Mouse (Mus musculus) liver, postnatal 0 days (tissue): ENCODE results near the gene Tmem82.

ENCODE experiments used
- CTCF ChIP-seq: sonication (generic); IDR thresholded peaks from 2 replicates; pipeline ENCODE4 v1.5.1; 2016; ENCODE audit warnings: antibody characterized with exemption, low read depth
- EP300 ChIP-seq: IDR thresholded peaks from 2 replicates; pipeline ENCODE4 v1.6.1; 2016; ENCODE audit warnings: antibody characterized with exemption, low read depth, mild to moderate bottlenecking

- TF ChIP-seq CTCF (no peak), EP300 (no peak)
Observed at GRCm38 (mm10) chr4:141635991-141636390, 17.6 kb upstream of the Tmem82 start.
